Mouse (Mus musculus) kidney, postnatal 36 days (tissue): ENCODE measurements at regions not wholly inside any gene's neighbourhood (a gene's known extent, or its start where the extent isn't known, plus 50 kb on each side); places are given as distances from the start of the nearest gene placed in this dataset.
A peak's percentile ranks its signal among the peaks of the same experiment; 100 is the strongest.

Experiments
- DNase-seq, 2 experiments: peaks; one replicate each; pipeline ENCODE4 v3.0.0; 2021 to 2022; ENCODE audit warnings: mixed read lengths in 2 of 2

DNA sequence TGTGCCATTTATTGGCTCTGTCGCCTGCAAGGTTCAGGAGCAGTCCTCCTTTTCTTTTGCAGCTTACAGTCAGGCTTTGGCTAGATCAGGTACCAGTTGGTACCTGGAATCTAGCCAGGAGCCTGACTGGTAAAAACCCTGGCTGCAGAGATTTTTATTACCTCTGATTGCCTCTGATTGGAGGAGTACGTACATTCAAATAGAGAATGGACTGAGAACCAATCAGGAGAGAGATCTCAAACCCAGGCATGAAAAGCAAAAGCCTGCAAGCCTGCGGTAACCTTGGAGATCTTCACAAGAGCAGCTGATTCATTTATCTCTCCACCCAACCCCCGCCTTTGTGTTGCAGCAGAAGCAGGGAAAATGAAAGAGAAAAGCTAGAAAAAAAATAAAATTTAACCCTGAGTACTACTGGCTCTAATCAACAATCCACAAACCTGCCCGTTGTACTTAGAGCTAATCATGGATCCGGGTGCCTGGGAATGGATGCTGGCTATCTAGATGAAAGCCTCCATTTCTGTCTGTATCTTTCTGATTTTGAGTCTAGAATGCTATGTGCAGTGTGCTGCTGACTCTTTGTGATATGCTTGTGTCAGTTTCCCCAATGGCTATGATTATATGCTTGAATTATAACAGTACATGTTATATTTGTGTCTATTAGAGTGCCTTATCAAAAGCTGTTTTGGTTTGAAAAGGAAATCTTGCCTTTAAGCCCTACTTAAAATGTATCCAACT is 406.2 kb upstream of the Ndn start:
- DNase-seq, result peak in 1 of 2 experiments; percentile 4

DNA sequence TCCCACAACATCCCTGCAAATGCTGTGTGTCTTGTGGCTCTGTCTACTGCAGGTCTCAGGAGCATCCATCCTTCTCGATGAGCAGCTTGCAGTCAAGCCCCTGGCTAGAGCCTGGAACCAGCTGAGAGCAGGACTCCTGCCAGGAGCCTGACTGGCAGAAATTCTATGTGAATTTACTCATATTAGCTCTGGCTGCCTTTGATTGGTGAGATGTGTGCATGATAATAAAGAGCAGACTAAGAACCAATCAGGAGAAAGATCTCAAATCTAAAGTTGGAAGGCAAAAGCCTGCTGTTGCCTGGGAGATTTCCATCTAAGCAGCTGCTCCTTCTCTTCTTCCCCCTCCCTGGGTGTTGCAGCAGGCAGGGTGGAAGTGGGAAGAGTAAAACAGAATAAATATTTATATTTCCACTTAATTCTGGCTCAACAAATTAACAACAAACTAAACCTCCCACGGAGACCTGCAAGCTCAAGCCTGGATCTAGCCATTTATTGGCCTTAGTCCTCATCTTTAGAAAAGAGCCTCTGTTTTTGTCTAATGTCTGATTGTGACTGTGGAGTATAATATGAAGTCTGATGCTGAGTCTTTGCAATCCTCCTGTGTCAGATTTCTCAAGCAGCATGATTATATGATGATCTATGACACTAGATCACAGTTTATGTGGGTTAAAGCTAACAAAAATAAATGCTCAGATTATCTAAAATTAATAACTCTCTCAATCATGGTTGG is 364.0 kb upstream of the Ndn start:
- no peak for DNase-seq

DNA sequence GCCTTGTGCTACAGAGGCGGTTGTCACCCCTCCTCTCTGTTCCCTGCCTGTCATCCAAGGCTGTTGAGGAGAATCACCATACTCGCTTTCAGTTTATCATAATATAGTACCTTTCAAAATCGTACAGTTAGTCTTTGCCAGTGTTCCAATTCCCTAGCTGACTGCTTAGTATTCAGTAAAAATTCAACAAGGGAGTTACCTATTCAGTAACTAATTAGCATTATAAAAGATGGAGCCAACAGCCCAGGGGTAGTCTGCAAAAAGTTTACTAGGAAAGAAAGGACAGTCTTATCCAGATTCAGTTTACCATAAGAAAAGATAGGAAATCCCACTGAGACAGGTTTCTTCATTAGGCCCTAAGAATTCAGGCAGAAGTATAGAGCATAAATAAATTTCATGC is 319.7 kb upstream of the Ndn start:
- no peak for DNase-seq

DNA sequence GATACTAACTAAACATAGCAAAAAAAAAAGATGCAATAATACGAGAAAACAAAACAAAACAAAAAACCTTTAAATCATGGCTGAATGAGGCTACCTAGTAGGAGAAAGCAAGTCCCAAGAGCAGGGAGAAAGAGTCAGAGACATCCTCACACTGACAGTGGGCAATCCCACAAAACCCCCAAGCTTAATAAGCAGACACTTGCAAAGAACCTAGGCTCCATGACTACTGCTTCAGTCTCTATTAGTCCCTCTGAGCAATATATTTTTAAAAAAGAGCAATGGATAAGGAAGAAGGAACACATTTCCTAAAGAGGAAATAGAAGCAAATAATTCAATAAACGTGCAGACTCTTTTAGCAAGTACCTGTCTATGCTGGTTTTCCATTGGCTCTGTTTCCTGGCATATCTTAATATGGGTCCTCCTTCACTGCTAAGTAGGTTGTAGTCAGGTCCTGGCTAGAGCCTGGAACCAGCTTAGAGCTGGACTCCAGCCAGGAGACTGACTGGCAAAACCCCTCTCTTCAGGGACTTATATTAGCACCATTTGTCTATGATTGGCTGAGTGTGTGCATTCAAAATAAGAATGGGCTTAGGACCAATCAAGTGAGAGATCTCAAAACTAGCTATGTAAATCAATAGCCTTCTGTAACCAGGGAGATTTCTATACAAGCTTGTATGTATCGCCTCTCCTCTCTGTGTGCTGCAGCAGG is 300.5 kb upstream of the Ndn start:
- DNase-seq, result no peak

DNA sequence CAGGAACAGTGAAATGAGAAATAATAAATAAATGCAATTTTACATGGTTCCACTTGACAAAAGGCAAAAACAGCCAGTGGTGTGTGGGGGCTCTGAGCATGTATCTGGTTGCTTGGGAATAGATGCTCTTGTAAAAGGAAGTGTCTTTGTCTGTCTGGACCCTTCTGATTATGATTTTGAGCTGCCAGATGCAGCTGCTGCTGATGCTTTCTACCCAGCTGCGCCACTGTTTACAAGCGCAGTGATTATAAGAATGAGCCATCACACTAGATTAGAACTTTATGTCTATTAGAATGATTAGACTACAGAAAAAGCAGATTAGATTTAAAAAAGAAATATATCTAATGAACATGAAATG is 299.9 kb upstream of the Ndn start:
- DNase-seq, result no peak

DNA sequence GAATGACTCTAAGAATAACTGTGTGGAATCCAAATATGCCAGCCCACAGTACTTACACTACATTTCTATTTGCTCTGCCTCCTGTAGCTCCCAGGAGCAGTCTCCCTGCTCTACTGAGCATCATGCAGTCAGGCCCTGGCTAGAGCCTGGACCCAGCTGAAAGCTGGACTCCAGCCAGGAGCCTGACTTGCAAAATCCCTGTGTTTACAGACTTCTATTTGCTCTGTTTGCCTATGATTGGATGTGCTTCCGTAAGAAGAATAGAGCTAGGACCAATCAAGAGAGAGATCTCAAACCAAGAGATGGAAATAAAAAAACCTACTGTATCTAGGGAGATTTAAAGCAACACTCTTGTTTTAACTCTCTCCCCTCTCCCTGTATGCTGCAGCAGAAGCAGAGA is 267.8 kb upstream of the Ndn start:
- no peak for DNase-seq

DNA sequence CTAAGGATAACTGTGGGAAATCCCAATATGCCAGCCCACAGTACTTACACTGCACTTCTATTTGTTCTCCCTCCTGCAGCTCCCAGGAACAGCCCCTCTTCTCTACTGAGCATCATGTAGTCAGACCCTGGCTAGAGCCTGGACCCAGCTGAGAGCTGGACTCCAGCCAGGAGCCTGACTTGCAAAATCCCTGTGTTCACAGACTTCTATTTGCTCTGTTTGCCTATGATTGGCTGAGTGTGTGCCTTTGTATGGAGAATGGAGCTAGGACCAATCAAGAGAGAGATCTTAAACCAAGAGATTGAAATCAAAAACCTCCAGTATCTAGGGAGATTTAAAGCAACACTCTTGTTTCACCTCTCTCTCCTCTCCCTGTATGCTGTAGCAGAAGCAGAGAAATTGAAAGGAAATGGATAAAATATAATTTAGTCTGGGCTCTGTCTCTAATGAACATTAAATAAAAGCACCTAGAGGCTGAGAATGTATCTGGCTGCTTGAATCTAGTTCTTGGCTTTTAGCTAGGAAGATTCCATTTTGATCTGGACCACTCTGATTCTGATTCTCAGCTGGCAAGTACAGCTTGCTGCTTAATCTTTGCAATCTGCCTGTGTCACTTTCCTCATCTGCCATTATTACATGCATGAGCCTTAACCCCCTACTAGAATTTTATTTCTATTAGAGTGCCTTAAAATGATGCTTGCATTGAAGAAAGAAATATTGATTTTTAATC is 261.1 kb upstream of the Ndn start:
- peak in 1 of 2 experiments; percentile 7 for DNase-seq
